Mouse (Mus musculus): ENCODE data around the gene Mrpl27. TPM values are rescaled to one million over a fixed set of nuclear protein-coding genes. Genes with fewer than 3 reads are reported as not detected.
A peak's percentile ranks its signal among the peaks of the same experiment; 100 is the strongest.
"Not testable (repeated sequence)": the region's sequence is repeated elsewhere in the genome, so short reads cannot be mapped to it uniquely, and the experiment has no call there.

Gene Mrpl27
- total and polyA plus RNA-seq, 3 experiments, result 95.2 to 139 (median 104) TPM

DNA sequence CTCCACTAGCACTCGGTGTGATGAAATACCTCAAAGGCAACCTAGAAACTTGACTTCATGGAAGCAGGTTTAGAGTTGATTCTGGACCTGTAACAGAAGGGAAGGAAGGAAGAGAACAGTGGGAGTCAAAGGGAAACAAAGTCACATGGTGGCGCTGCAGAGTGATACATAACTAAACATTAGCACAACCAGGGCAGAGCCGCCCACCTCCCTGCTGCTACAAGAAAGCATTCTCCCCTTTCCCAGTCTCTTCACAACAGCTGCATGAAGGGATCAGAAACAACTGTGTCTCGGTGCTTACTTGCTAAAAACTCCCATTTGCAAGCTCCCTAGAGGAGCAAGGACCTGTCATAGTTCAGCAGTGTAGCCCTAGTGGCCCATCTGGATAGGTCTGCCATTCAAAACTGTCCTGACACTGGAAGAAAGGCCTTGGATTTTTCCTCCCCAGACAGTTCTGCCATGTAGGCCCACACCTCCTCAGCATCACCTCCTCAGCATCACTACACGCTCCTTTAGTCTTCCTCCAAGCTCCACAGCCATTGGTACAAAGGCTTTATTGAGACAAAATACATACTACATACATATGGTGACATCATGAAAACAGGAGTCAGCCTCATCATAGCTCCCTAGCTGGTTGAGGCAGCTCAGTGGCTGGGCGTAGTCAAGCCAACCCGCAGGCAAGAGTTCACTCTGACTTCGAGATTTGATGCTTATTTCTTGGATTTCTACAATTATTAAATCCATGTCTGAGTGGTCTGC lies 8.9 kb upstream of the Mrpl27 start:
- H3K9me3 ChIP-seq (replicated peaks; ENCODE audit: low read length), result peaks cover 5% of the 10 kb centered on the region
- H3K4me3 ChIP-seq (replicated peaks in 1 of 3; ENCODE audit: low read depth in 2 of 3, low read length in 2 of 3, poor library complexity in 1 of 3), result no peak overlapping the region
- in situ Hi-C loops (cut with MboI; ENCODE audit: low pct_ligation_motif_present, low pct_unique_long_range_greater_than_20kb, low sequenced_read_pairs) (no loop called here), dilution Hi-C loops (cut with MboI; ENCODE audit: extremely low pct_ligation_motif_present, extremely low pct_unique_long_range_greater_than_20kb, low sequenced_read_pairs) (no loop called here)
- H3K4me2 ChIP-seq (ENCODE audit: insufficient read depth, low read depth, poor library complexity, severe bottlenecking), result no peak overlapping the region
- H3K4me1 ChIP-seq (ENCODE audit: control insufficient read depth in 1 of 2, insufficient read depth in 2 of 2), result no peaks in the 10 kb centered on the region
- H3K27ac ChIP-seq (ENCODE audit: insufficient read depth, low read depth), result no peak overlapping the region
- no peak overlapping the region for H3K9ac ChIP-seq (ENCODE audit: insufficient read depth, low read depth)
- DNase-seq (ENCODE audit: extremely low read depth), result no peak
- no peaks in the 10 kb centered on the region for H3K79me2 ChIP-seq (replicated peaks; ENCODE audit: control insufficient read depth, extremely low read depth, insufficient read depth, poor library complexity, severe bottlenecking)
- TF ChIP-seq CHD2 (IDR thresholded peaks at IDR 0.05; ENCODE audit: low read length) (no peak), MEF2A (IDR thresholded peaks at IDR 0.05; ENCODE audit: borderline replicate concordance, low read depth, low read length) (no peak), MXI1 (IDR thresholded peaks at IDR 0.05; ENCODE audit: low read depth, low read length) (no peak), CTCF (conservative IDR thresholded peaks at IDR 0.05 in 1 of 2, IDR thresholded peaks at IDR 0.05 in 1 of 2; ENCODE audit: low read depth in 2 of 2, low read length in 2 of 2) (peak in 1 of 2 experiments; percentile 15; a peak in 1 of 4 replicates), POLR2AphosphoS2 (IDR thresholded peaks at IDR 0.05; ENCODE audit: low read depth, low read length) (peak; percentile 43; the same call in 1 of the 2 replicates)
- H3K36me3 ChIP-seq (replicated peaks in 1 of 2; ENCODE audit: control insufficient read depth in 1 of 2, insufficient read depth in 1 of 2, low read length in 1 of 2), result peaks cover 82 to 93% of the 10 kb centered on the region in 2 experiments
- no peaks in the 10 kb centered on the region for H3K27me3 ChIP-seq (replicated peaks)

GRCm38 (mm10) chr11:94646457-94646856 lies 7.1 kb upstream of the Mrpl27 start:
- H3K4me3 ChIP-seq (replicated peaks in 1 of 3; ENCODE audit: low read depth in 2 of 3, low read length in 2 of 3, poor library complexity in 1 of 3), result no peak overlapping the region
- DNase-seq (ENCODE audit: extremely low read depth), result no peak
- peak; percentile 94 for TF ChIP-seq POLR2AphosphoS2 (IDR thresholded peaks at IDR 0.05; ENCODE audit: low read depth, low read length)
- no peak for TF ChIP-seq ETS1 (conservative IDR thresholded peaks at IDR 0.05; ENCODE audit: low read depth, low read length)
- peaks cover 5% of the 10 kb centered on the region for H3K9me3 ChIP-seq (replicated peaks; ENCODE audit: low read length)
- H3K27ac ChIP-seq (ENCODE audit: insufficient read depth, low read depth), result no peak overlapping the region
- no peaks in the 10 kb centered on the region for H3K4me1 ChIP-seq (ENCODE audit: control insufficient read depth in 1 of 2, insufficient read depth in 2 of 2)
- no peaks in the 10 kb centered on the region for H3K27me3 ChIP-seq (replicated peaks)
- in situ Hi-C loops (cut with MboI; ENCODE audit: low pct_ligation_motif_present, low pct_unique_long_range_greater_than_20kb, low sequenced_read_pairs), result no loop called here
- no peak overlapping the region for H3K9ac ChIP-seq (ENCODE audit: insufficient read depth, low read depth)
- H3K4me2 ChIP-seq (ENCODE audit: insufficient read depth, low read depth, poor library complexity, severe bottlenecking), result no peak overlapping the region
- no peaks in the 10 kb centered on the region for H3K79me2 ChIP-seq (replicated peaks; ENCODE audit: control insufficient read depth, extremely low read depth, insufficient read depth, poor library complexity, severe bottlenecking)
- peaks cover 77 to 92% of the 10 kb centered on the region in 2 experiments for H3K36me3 ChIP-seq (replicated peaks in 1 of 2; ENCODE audit: control insufficient read depth in 1 of 2, insufficient read depth in 1 of 2, low read length in 1 of 2)
- dilution Hi-C loops (cut with MboI; ENCODE audit: extremely low pct_ligation_motif_present, extremely low pct_unique_long_range_greater_than_20kb, low sequenced_read_pairs), result no loop called here

DNA sequence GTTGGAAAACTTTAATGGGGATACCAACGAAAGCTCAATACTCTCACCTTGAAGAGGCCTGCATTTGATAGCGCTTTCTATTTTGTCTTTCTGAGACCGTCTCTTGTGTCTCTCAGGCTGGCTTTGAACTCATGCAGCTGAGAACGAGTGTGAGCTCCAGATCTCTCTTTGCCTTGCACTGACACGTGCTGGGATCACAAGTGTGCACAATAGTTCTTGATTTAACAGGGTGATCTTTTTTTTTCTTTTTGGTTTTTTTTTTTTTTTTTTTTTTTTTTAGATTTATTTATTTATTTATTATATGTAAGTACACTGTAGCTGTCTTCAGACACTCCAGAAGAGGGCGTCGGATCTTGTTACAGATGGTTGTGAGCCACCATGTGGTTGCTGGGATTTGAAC lies 2.3 kb upstream of the Mrpl27 start:
- H3K4me2 ChIP-seq (ENCODE audit: insufficient read depth, low read depth, poor library complexity, severe bottlenecking); H3K27ac ChIP-seq (ENCODE audit: insufficient read depth, low read depth); H3K4me3 ChIP-seq (replicated peaks in 1 of 3; ENCODE audit: low read depth in 2 of 3, low read length in 2 of 3, poor library complexity in 1 of 3); dilution Hi-C loops (cut with MboI; ENCODE audit: extremely low pct_ligation_motif_present, extremely low pct_unique_long_range_greater_than_20kb, low sequenced_read_pairs); DNase-seq (ENCODE audit: extremely low read depth); H3K9me3 ChIP-seq (replicated peaks; ENCODE audit: low read length); H3K27me3 ChIP-seq (replicated peaks); H3K9ac ChIP-seq (ENCODE audit: insufficient read depth, low read depth): not testable (repeated sequence)
- TF ChIP-seq ZNF384 (IDR thresholded peaks at IDR 0.05; ENCODE audit: low read depth, low read length), result peak; percentile 60
- Histone ChIP-seq H3K36me3 (replicated peaks in 1 of 2; ENCODE audit: control insufficient read depth in 1 of 2, insufficient read depth in 1 of 2, low read length in 1 of 2) (peaks cover 39 to 69% of the 10 kb centered on the region in 2 experiments), H3K79me2 (replicated peaks; ENCODE audit: control insufficient read depth, extremely low read depth, insufficient read depth, poor library complexity, severe bottlenecking) (peaks cover 23% of the 10 kb centered on the region), H3K4me1 (ENCODE audit: control insufficient read depth in 1 of 2, insufficient read depth in 2 of 2) (peaks cover 6 to 24% of the 10 kb centered on the region in 2 experiments)
- in situ Hi-C loops (cut with MboI; ENCODE audit: low pct_ligation_motif_present, low pct_unique_long_range_greater_than_20kb, low sequenced_read_pairs), result loop anchor here (5.0 kb wide), 1 partner anchor 66 kb away; no protein-coding TSS in a partner anchor
